Mouse (Mus musculus) pancreas, adult 10 weeks (tissue): Measurements from ENCODE around the gene Ptgfr. TPM values are rescaled to one million over a fixed set of nuclear protein-coding genes. Genes with fewer than 3 reads are reported as not detected.

Experiments
- polyA plus RNA-seq: library from polyadenylated mRNA; stranded (reverse); fragments of 350-450 nt; fragmentation: Illumina TruSeq; extraction: RNeasy Lipid Tissue Mini Kit (QIAGEN cat#74804); gene quantifications from one replicate; pipeline ENCODE4 v1.2.3, GENCODE M21; 2015; ENCODE audit warnings: low read depth, low replicate concordance; ENCODE audit not compliant: insufficient read depth

The Ptgfr gene
- 1.4 TPM for polyA plus RNA-seq

DNA sequence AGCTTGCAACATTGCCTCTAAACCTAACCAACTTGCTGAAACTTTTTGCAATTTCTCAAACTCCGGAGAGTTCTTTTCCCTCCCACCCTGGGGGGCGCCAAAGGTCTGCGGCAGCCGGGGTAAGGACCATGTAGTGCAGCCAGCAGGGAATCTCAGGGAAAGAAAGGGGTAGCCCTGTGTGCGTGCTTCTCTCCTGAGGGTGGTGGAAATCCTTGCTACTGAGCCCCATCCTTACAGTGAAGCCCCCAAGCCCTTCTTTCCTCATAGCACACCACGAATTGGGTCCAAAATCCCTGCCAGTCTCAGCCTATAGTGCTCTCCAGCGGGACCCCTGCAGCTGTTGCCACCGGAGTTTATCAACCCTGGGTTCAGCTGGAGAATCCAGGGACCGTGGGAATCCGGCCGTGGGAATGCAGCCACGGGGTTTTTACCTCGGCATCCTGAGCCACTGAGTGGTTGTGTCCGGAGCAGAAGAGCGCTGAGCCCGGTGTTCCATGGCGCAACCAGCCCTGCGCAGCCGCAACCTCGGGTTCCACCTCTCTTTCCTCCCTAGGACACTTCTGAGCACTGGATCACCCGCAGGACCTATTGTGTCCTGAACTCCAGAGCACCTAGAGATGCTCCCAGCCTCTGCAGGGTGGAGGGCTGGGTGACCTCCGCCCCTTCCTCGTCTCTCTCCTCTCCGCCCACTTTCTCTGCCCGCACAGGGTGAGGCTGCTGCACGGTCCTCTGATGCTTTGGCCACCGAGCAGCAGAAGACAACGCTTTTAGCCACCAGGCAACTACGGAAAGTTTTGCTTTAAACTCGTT lies at the start of gene Ptgfr:
Gene Ptgfr (minus strand): TSS at position 760 of the 810 bp plus-strand sequence.

GRCm38 (mm10) chr3:151749737-151750136 lies 87.7 kb downstream of the Ptgfr start, which contains the start of gene Ifi44:
Gene Ifi44, minus strand, starts transcription at chr3:151749960.

Other genes with a start within 250 kb of the Ptgfr start
- gene Ifi44, start 87.7 kb downstream of the Ptgfr start, polyA plus RNA-seq = 2.8 TPM
- not detected for gene Ifi44l, start 74.7 kb downstream of the Ptgfr start, polyA plus RNA-seq